Mouse (Mus musculus) kidney, adult 2 months (tissue): Measurements from ENCODE around the gene Popdc3.

Experiments used
- CTCF ChIP-seq: fragments of 200-500 bp; conservative IDR thresholded peaks from 2 replicates; pipeline ENCODE4 v1.5.1; 2011; ENCODE audit warnings: low read depth, mild to moderate bottlenecking, control low read depth, low read length, moderate library complexity, mixed read lengths; ENCODE audit not compliant: insufficient read depth, insufficient read length
- POLR2A ChIP-seq: fragments of 200-500 bp; IDR thresholded peaks from one replicate; pipeline ENCODE4 v1.6.1; 2011; ENCODE audit warnings: low read depth, low read length, control low read depth

- no peak for TF ChIP-seq CTCF
- TF ChIP-seq POLR2A, result no peak
Measured at GRCm38 (mm10) chr10:45288351-45288750, 110.5 kb downstream of the Popdc3 start.
